Mouse (Mus musculus): Measurements from ENCODE around the gene Ggt7.

DNA sequence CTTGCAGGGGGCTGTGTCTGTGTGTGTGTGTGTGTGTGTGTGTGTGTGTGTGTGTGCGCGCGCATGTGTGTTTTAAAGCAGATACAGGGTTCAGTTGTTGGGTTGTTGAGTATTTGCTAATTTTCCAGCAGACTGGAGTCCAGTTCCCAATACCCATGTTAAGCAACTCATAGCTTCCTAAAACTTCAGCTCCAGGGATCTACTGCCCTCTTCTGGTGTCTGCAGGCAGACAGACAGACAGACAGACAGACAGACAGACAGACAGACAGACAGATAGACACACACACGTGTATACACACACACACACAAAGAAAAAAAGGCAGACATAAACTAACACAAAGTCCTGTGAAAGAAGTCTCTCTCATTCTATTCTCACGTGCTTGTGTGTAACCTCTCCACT lies 66.8 kb downstream of the Ggt7 start:
- no peak for TF ChIP-seq POLR2A (IDR thresholded peaks at IDR 0.05; ENCODE audit: extremely low read depth, insufficient read depth, low read length)
- TF ChIP-seq CTCF (IDR thresholded peaks at IDR 0.05; ENCODE audit: extremely low read depth, insufficient read depth, low read length): no peak

Data from cortical plate, adult 2 months (tissue).